Mouse (Mus musculus) spleen, adult 12 weeks (tissue): ENCODE measurements at regions not wholly inside any gene's neighbourhood (a gene's known extent, or its start where the extent isn't known, plus 50 kb on each side); places are given as distances from the start of the nearest gene placed in this dataset.
"Not testable (repeated sequence)": the region's sequence is repeated elsewhere in the genome, so short reads cannot be mapped to it uniquely, and the experiment has no call there.

ENCODE experiments used
- DNase-seq: peaks from one replicate; pipeline ENCODE4 v3.0.0; 2022; ENCODE audit warnings: low spot score

GRCm38 (mm10) chr3:149068821-149069220 is 78.5 kb upstream of the Adgrl2 start:
- DNase-seq = no peak

GRCm38 (mm10) chr3:149067758-149068157 is 77.4 kb upstream of the Adgrl2 start:
- DNase-seq = no peak

- DNase-seq = no peak
Measured at GRCm38 (mm10) chr3:149055077-149055476, 64.7 kb upstream of the Adgrl2 start.

GRCm38 (mm10) chr3:149052295-149052902 is 62.0 kb upstream of the Adgrl2 start:
- not testable (repeated sequence) for DNase-seq

- no peak for DNase-seq
Measured at GRCm38 (mm10) chr3:149045343-149045742, 55.0 kb upstream of the Adgrl2 start.

GRCm38 (mm10) chr3:149043901-149044300 is 53.5 kb upstream of the Adgrl2 start:
- no peak for DNase-seq

GRCm38 (mm10) chr3:149042527-149042926 is 52.2 kb upstream of the Adgrl2 start:
- DNase-seq = no peak

GRCm38 (mm10) chr3:149041188-149041587 is 50.8 kb upstream of the Adgrl2 start:
- DNase-seq = no peak
